Mouse (Mus musculus): Measurements from ENCODE around the gene Baiap2. TPM values are rescaled to one million over a fixed set of nuclear protein-coding genes. Genes with fewer than 3 reads are reported as not detected.

Baiap2 gene
- polyA plus RNA-seq, 1 experiment from 2014 or later = 9.8 TPM

DNA sequence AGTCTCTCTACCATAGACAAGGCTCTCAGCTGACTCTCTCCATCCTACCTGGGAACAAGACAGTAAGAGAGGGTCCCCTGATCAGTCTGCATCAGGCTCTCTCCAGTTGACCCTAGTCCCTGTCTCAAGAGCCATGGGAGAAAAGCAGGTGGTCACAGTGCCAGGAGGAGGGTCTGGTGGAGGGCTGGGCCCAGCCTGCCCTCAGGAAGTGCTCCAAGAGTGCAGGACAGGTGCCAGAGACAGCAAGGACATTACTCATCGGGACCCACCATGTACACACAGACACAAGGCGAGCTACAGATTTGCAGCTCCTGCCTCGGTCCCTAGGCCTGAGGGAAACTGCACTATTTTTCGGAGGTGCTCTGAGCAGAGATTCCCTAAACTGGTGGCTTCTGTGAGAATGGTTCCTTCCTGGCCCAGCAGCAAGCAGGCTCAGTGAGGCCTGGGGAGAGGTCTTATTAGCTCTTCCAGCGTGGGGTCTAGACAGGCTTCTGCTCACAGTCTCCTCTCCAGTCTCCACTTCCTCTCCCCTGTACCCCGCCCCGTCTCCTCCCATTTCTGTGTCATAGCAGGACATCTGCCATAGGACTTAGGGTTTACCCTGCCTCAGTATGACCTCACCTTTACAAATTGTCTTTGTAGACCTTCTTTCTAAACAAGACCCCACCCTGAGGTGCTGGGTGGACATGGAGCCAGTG lies 99.7 kb downstream of the Baiap2 start:
- H3K27me3 ChIP-seq (ENCODE audit: control insufficient read depth, insufficient read depth, low read length) = peaks cover 6% of the 10 kb centered on the region; the same call in 1 of the 2 replicates
- H3K4me1 ChIP-seq (ENCODE audit: control insufficient read depth, insufficient read depth, low read length) = peaks cover 6% of the 10 kb centered on the region
- no peak overlapping the region for H3K4me2 ChIP-seq
- no peak overlapping the region for H3K4me3 ChIP-seq (ENCODE audit: low read depth, low read length)
- H3K27ac ChIP-seq (ENCODE audit: low read depth, low read length) = no peak overlapping the region
- DNase-seq (ENCODE audit: low spot score, missing footprints) (no peak), ATAC-seq (ENCODE audit: low FRiP score) (no peak)
- 74% methylated on average over 7 of the region's 7 CpGs for WGBS
- no peaks in the 10 kb centered on the region for H3K9me3 ChIP-seq (ENCODE audit: control insufficient read depth, low read length)
- no peak overlapping the region for H3K9ac ChIP-seq (ENCODE audit: low read length)
- no peaks in the 10 kb centered on the region for H3K36me3 ChIP-seq (ENCODE audit: control insufficient read depth, insufficient read depth, low read length)

DNA sequence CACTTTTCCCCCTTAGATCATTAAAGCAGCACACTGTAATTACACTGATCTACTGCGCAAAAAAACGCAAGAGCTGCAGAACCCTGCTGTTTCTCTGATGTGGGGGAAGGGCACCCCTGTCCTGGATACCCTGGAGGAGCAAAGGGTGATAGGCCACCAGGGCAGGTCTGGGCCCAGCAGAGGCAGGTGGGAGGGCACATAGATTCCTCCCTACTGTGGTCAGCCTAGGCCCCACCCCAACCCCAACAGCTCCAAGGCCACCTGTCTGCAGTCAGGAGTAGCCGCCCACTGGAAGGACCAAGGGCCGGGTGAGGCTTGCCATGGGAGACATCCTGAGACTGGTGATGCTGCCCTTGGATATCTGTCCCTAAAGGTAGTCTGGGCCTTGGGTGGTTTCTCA lies 102.8 kb downstream of the Baiap2 start:
- 67% methylated on average over 4 of the region's 4 CpGs for WGBS
- H3K4me2 ChIP-seq = no peak overlapping the region
- H3K27me3 ChIP-seq (ENCODE audit: control insufficient read depth, insufficient read depth, low read length) = peaks cover 24% of the 10 kb centered on the region; the same call in 1 of the 2 replicates
- no peaks in the 10 kb centered on the region for H3K9me3 ChIP-seq (ENCODE audit: control insufficient read depth, low read length)
- no peak for ATAC-seq (ENCODE audit: low FRiP score)
- H3K4me1 ChIP-seq (ENCODE audit: control insufficient read depth, insufficient read depth, low read length) = peaks cover 19% of the 10 kb centered on the region
- no peak overlapping the region for H3K27ac ChIP-seq (ENCODE audit: low read depth, low read length)
- H3K4me3 ChIP-seq (ENCODE audit: low read depth, low read length) = no peak overlapping the region
- DNase-seq (ENCODE audit: low spot score, missing footprints) = no peak
- H3K9ac ChIP-seq (ENCODE audit: low read length) = no peak overlapping the region
- H3K36me3 ChIP-seq (ENCODE audit: control insufficient read depth, insufficient read depth, low read length) = no peaks in the 10 kb centered on the region

DNA sequence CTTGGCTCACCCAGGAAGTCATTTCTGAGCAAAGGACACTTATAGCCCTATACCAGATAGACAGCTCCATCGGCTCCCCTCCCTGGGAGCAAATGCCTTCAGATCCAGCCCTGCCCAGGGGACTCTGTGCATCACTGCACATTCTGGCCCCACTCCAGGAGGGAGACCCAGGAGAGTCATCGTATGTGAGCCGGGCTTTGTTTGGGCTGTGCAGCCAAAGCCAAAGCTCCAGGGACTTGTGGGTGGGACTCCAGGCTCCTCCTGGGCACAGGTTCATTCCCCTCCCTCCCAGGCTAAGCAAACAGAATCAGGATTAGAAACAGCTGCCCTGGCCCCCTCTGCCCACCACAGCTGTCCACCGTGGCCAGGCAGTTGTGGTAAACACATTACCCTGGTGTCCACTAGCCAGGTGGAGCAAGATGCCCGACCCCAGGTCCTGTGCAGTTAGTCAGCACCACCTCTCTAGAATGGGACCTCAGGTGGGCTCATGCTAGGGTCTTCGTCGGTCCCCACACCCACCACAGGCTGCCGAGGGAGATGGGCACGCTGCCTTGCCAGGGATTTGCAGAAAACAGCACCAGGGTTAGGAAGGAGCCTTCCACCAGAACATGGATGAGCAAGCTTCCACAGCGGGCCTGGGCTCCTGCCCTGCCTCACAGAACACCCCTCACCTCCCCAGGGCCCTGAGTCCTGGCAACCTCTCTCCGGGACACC lies 103.4 kb downstream of the Baiap2 start:
- no peak for ATAC-seq (ENCODE audit: low FRiP score)
- no peak overlapping the region for H3K27ac ChIP-seq (ENCODE audit: low read depth, low read length)
- H3K9ac ChIP-seq (ENCODE audit: low read length) = peak overlapping the region; percentile 78
- H3K4me2 ChIP-seq = peak overlapping the region; percentile 97
- no peaks in the 10 kb centered on the region for H3K9me3 ChIP-seq (ENCODE audit: control insufficient read depth, low read length)
- 49% methylated on average over 11 of the region's 11 CpGs for WGBS
- peaks cover 24% of the 10 kb centered on the region; the same call in 1 of the 2 replicates for H3K27me3 ChIP-seq (ENCODE audit: control insufficient read depth, insufficient read depth, low read length)
- peak; percentile 91 for DNase-seq (ENCODE audit: low spot score, missing footprints)
- H3K36me3 ChIP-seq (ENCODE audit: control insufficient read depth, insufficient read depth, low read length) = no peaks in the 10 kb centered on the region
- peaks cover 19% of the 10 kb centered on the region for H3K4me1 ChIP-seq (ENCODE audit: control insufficient read depth, insufficient read depth, low read length)
- H3K4me3 ChIP-seq (ENCODE audit: low read depth, low read length) = peak overlapping the region; percentile 62

DNA sequence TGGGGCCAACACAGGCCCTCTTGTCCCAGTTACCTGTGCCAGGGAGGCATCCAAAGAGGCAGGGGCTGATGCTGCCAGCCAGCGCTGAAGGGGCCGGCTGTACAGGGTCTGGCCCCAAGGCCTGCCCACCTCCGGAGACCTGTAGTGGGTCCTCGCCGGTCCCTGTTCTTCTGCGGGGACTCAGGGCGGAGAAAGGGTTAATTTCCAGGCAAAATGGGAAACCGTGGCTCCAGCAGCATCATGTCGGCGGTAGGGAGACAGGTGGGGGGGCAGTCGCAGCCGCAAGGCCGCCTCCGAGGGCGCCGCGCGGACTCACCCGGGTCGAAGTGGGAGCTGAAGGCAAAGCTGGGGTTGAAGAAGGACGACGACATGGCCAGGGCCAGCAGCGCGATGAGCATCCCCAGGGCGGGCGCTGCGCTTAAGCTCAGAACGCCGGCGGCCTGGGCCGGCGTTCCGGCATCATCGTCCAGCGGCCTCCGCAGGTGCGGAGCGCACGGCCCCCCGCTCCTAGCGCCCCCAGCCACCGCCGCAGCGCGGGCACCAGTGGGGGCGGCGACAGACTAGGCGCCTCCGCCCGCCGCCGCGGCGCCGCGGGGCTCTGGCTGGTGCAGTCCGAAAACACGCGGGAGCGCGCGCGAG lies 104.1 kb downstream of the Baiap2 start, which contains the start of gene Aatk:
Gene Aatk, minus strand, starts transcription at position 615 of the 639 bp plus-strand sequence.
- H3K4me2 ChIP-seq = peak within 1 kb of the TSS; percentile 97
- H3K36me3 ChIP-seq (ENCODE audit: control insufficient read depth, insufficient read depth, low read length) = no peaks in the 10 kb centered on the region
- H3K9ac ChIP-seq (ENCODE audit: low read length) = peak within 1 kb of the TSS; percentile 78
- 1% methylated on average over 52 of the region's 63 CpGs for WGBS
- H3K4me3 ChIP-seq (ENCODE audit: low read depth, low read length) = peak within 1 kb of the TSS; percentile 62
- peak within 1 kb of the TSS; percentile 9; the same call in 1 of the 2 replicates for H3K27ac ChIP-seq (ENCODE audit: low read depth, low read length)
- no peaks in the 10 kb centered on the region for H3K9me3 ChIP-seq (ENCODE audit: control insufficient read depth, low read length)
- peaks cover 19% of the 10 kb centered on the region for H3K4me1 ChIP-seq (ENCODE audit: control insufficient read depth, insufficient read depth, low read length)
- H3K27me3 ChIP-seq (ENCODE audit: control insufficient read depth, insufficient read depth, low read length) = peaks cover 24% of the 10 kb centered on the region; the same call in 1 of the 2 replicates
- peak; percentile 95 for DNase-seq (ENCODE audit: low spot score, missing footprints)
- peak; percentile 20; the same call in 1 of the 2 replicates for ATAC-seq (ENCODE audit: low FRiP score)

DNA sequence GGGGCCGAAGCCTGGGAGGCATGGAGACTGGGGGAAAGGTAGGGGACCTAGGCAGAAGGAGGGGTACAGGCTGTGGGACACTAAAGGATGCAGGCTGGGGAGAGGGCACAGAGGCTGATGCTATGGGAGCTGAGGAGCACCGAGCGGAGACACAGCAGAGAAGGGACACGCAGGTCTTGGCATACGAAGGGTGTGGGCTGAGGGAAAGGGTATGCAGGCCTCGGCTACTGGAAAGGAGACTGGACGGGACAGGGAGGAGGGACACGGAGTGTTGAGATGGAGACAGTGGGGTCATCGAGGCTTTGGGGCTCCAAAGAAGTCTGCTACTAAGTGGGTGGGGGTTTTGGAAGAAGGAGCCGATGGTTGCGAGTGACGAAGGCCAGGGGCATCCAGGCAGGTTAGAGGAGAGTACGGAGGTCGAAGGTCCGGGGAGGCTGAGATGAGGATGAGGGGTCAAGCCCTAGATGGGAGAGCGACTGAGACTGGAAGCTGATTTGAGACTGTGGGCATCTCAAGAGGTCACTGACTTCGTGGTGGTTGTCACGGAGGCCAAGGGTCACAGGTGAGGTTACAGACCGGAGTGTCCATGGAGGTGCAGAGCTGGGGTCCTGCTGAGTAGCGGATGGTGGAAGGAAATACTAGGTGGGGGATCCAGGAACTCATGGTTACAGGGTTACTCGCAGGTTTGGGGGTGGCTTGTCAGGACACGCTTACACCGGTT lies 105.1 kb downstream of the Baiap2 start:
- peak overlapping the region; percentile 62 for H3K4me3 ChIP-seq (ENCODE audit: low read depth, low read length)
- no peaks in the 10 kb centered on the region for H3K9me3 ChIP-seq (ENCODE audit: control insufficient read depth, low read length)
- H3K9ac ChIP-seq (ENCODE audit: low read length) = peak overlapping the region; percentile 78
- WGBS = 8% methylated on average over 23 of the region's 23 CpGs
- H3K4me2 ChIP-seq = peak overlapping the region; percentile 97
- peaks cover 24% of the 10 kb centered on the region; the same call in 1 of the 2 replicates for H3K27me3 ChIP-seq (ENCODE audit: control insufficient read depth, insufficient read depth, low read length)
- DNase-seq (ENCODE audit: low spot score, missing footprints) (peak; percentile 95), ATAC-seq (ENCODE audit: low FRiP score) (peak; percentile 55)
- peaks cover 19% of the 10 kb centered on the region for H3K4me1 ChIP-seq (ENCODE audit: control insufficient read depth, insufficient read depth, low read length)
- no peaks in the 10 kb centered on the region for H3K36me3 ChIP-seq (ENCODE audit: control insufficient read depth, insufficient read depth, low read length)
- H3K27ac ChIP-seq (ENCODE audit: low read depth, low read length) = no peak overlapping the region

DNA sequence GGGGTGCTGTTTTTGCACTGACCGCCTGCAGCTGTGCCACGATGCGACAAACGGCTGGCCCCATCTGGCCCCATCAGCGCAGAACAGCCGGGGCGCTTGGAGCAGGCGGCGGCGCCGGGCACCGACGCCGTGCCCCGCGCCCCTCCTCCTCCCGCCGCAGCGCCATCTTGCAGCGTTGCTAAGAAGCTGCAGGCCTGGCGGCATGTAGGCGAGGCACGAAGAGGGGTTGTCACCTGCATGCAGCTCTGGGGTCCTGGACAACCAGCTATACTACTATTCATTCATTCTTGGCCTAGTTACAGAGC lies 105.6 kb downstream of the Baiap2 start:
- H3K4me1 ChIP-seq (ENCODE audit: control insufficient read depth, insufficient read depth, low read length) = peaks cover 19% of the 10 kb centered on the region
- peak overlapping the region; percentile 97 for H3K4me2 ChIP-seq
- H3K4me3 ChIP-seq (ENCODE audit: low read depth, low read length) = peak overlapping the region; percentile 13
- no peaks in the 10 kb centered on the region for H3K9me3 ChIP-seq (ENCODE audit: control insufficient read depth, low read length)
- 1% methylated on average over 23 of the region's 23 CpGs for WGBS
- H3K27me3 ChIP-seq (ENCODE audit: control insufficient read depth, insufficient read depth, low read length) = peaks cover 24% of the 10 kb centered on the region; the same call in 1 of the 2 replicates
- H3K27ac ChIP-seq (ENCODE audit: low read depth, low read length) = no peak overlapping the region
- H3K36me3 ChIP-seq (ENCODE audit: control insufficient read depth, insufficient read depth, low read length) = no peaks in the 10 kb centered on the region
- peak overlapping the region; percentile 38; the same call in 1 of the 2 replicates for H3K9ac ChIP-seq (ENCODE audit: low read length)
- ATAC-seq (ENCODE audit: low FRiP score) (peak; percentile 36; the same call in 1 of the 2 replicates), DNase-seq (ENCODE audit: low spot score, missing footprints) (no peak)

DNA sequence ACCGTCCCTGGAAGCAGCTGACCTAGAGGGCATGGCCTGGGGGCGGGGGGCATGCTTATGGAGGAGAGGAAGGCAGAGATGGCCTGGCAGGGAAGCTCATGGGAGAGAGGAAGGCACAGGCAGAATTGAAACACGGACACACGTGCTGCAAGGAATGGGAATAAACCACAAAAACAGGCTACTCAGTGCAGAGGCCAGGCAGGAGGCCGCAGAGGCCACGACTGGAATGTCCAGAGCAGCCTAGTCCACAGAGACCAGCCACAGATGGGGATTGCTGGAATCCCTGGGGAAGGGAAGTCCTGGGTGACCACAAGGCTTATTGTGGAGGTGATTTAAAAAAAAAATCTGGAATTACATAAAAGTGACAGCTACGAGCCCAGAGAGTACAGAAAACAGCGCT lies 106.5 kb downstream of the Baiap2 start:
- WGBS = 80% methylated on average over 8 of the region's 8 CpGs
- no peak overlapping the region for H3K4me3 ChIP-seq (ENCODE audit: low read depth, low read length)
- ATAC-seq (ENCODE audit: low FRiP score) = no peak
- H3K27me3 ChIP-seq (ENCODE audit: control insufficient read depth, insufficient read depth, low read length) = peaks cover 24% of the 10 kb centered on the region; the same call in 1 of the 2 replicates
- no peak overlapping the region for H3K27ac ChIP-seq (ENCODE audit: low read depth, low read length)
- DNase-seq (ENCODE audit: low spot score, missing footprints) = no peak
- H3K9ac ChIP-seq (ENCODE audit: low read length) = no peak overlapping the region
- H3K4me1 ChIP-seq (ENCODE audit: control insufficient read depth, insufficient read depth, low read length) = peaks cover 19% of the 10 kb centered on the region
- no peaks in the 10 kb centered on the region for H3K36me3 ChIP-seq (ENCODE audit: control insufficient read depth, insufficient read depth, low read length)
- no peaks in the 10 kb centered on the region for H3K9me3 ChIP-seq (ENCODE audit: control insufficient read depth, low read length)
- no peak overlapping the region for H3K4me2 ChIP-seq

DNA sequence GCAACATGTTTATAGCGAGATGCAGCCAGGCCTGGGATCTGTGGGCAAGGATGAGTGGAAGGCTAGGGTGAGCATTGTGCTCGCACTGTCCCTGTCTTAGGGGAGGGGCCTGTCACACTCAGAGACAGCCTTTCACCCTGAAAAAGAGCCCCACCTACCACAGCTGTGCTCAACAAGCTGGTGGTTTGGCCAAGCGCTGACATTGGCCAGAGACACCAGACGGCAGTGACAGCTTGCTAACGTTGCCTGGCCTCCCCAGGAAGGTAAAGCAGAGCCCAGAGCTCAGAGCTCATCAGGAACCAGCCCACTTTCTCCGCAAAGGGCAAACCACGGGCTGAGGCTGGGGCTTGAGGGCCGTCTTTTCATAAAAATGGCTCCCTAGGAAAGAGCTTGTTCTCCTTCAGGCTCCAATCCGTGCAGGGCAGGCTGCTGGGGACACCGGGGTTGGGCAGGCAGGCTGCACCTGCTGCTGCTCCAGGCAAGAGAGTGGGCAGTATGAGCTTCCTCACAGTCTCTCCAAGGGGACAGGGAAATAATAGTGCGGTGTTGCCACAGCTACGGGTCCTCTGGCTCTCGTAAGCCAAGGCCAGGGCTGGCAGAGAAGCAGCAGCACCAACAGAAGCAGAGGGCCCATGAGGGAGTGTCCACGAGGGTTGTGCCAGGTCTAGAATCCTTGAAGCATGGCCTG lies 108.7 kb downstream of the Baiap2 start:
- H3K4me3 ChIP-seq (ENCODE audit: low read depth, low read length) = no peak overlapping the region
- WGBS = 47% methylated on average over 14 of the region's 14 CpGs
- no peak overlapping the region for H3K4me2 ChIP-seq
- no peak overlapping the region for H3K27ac ChIP-seq (ENCODE audit: low read depth, low read length)
- DNase-seq (ENCODE audit: low spot score, missing footprints) (no peak), ATAC-seq (ENCODE audit: low FRiP score) (no peak)
- H3K9me3 ChIP-seq (ENCODE audit: control insufficient read depth, low read length) = no peaks in the 10 kb centered on the region
- peak overlapping the region; percentile 16; the same call in 1 of the 2 replicates for H3K9ac ChIP-seq (ENCODE audit: low read length)
- peaks cover 20% of the 10 kb centered on the region; the same call in 1 of the 2 replicates for H3K27me3 ChIP-seq (ENCODE audit: control insufficient read depth, insufficient read depth, low read length)
- peaks cover 17% of the 10 kb centered on the region for H3K4me1 ChIP-seq (ENCODE audit: control insufficient read depth, insufficient read depth, low read length)
- H3K36me3 ChIP-seq (ENCODE audit: control insufficient read depth, insufficient read depth, low read length) = no peaks in the 10 kb centered on the region
